Mouse (Mus musculus) heart, embryonic 16.5 days (tissue): ENCODE measurements at regions not wholly inside any gene's neighbourhood (a gene's known extent, or its start where the extent isn't known, plus 50 kb on each side); places are given as distances from the start of the nearest gene placed in this dataset.
"Not testable (repeated sequence)": the region's sequence is repeated elsewhere in the genome, so short reads cannot be mapped to it uniquely, and the experiment has no call there.

Source experiments
- ATAC-seq: fragments of 200-750 bp; cut with Nextera tagmentation; replicated peaks from 2 replicates; pipeline ENCODE4 v1.8.0; 2017; ENCODE audit warnings: moderate number of reproducible peaks; ENCODE audit not compliant: insufficient read depth, low FRiP score; ENCODE audit errors: extremely low read depth
- H3K27ac ChIP-seq: fragments of 300-500 bp; sonication (generic); 2 replicates; pipeline ENCODE4 v1.5.1; 2014; ENCODE audit warnings: mild to moderate bottlenecking, low read length, control low read depth, moderate library complexity
- H3K27me3 ChIP-seq: fragments of 300-500 bp; sonication (generic); 2 replicates; pipeline ENCODE4 v1.6.1; 2014; ENCODE audit warnings: low read length, mixed read lengths; ENCODE audit not compliant: control insufficient read depth, insufficient read depth
- H3K36me3 ChIP-seq: fragments of 300-500 bp; sonication (generic); 2 replicates; pipeline ENCODE4 v1.6.1; 2014; ENCODE audit not compliant: control insufficient read depth, insufficient read depth
- H3K4me1 ChIP-seq: fragments of 300-500 bp; sonication (generic); 2 replicates; pipeline ENCODE4 v1.6.1; 2014; ENCODE audit warnings: low read length, mixed read lengths; ENCODE audit not compliant: control insufficient read depth, insufficient read depth
- H3K4me2 ChIP-seq: fragments of 300-500 bp; sonication (generic); 2 replicates; pipeline ENCODE4 v1.6.1; 2014; ENCODE audit warnings: low read depth, mild to moderate bottlenecking, control low read depth, low read length
- H3K4me3 ChIP-seq: fragments of 300-500 bp; sonication (generic); 2 replicates; pipeline ENCODE4 v1.5.1; 2014; ENCODE audit warnings: mild to moderate bottlenecking, control low read depth, low read length
- H3K9ac ChIP-seq: fragments of 300-500 bp; sonication (generic); 2 replicates; pipeline ENCODE4 v1.6.1; 2014; ENCODE audit warnings: low read length, control low read depth
- H3K9me3 ChIP-seq: fragments of 300-500 bp; sonication (generic); replicated peaks from 2 replicates; pipeline ENCODE4 v1.6.1; 2016; ENCODE audit warnings: low read length; ENCODE audit not compliant: control insufficient read depth
- WGBS: fragments of 180-500 bp; shearing (Covaris S2); extraction: QIAGEN DNeasy Blood & Tissue Kit; methylation state at CpG from one replicate; pipeline ENCODE4 v1.1.7; 2014; 5-methylcytosine and 5-hydroxymethylcytosine counted together

DNA sequence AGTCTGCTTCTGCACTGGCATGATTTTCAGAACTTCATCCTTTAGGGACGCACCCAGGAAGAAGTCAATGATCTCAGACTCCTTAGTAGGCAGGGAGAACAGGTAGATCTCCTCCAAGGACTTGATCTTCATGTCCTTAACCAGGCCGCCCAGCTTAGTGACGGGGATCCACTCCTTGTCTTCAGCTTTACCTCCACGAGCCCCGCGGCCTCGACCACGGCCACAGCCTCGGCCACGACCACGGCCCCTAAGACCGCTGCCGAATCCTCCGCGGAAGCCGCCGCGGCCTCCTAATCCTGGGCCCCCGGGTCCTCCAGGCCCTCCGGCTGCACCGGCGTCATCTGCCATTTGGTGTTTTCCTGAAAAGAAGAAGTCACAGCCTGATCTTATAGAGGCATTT is 128.0 kb upstream of the Stt3b start:
- 92% methylated on average over 22 of the region's 22 CpGs for WGBS
- H3K4me3 ChIP-seq, ATAC-seq, H3K27me3 ChIP-seq, H3K4me2 ChIP-seq, H3K27ac ChIP-seq, H3K4me1 ChIP-seq, H3K36me3 ChIP-seq, H3K9ac ChIP-seq: not testable (repeated sequence)
- peaks cover 14% of the 10 kb centered on the region for H3K9me3 ChIP-seq

DNA sequence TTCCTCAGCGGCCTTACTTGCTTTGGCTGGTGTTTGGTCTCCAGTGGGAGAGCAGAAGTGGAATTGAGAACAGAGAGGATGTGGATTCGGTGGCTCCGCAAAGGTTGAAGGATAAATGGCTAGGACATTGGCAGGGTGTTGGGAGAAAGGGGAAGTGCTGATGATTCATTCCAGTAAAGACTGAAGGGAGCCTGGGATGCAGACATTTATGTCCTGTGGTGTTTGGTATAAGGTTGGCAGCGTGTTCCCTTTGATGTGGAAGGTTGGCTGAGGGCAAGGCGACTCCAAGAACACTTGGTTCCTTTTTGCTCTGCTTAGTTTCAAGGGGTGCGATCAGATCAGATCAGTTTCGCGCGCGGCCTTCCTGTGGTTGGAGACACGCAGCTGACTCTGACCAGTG is 136.5 kb upstream of the Stt3b start:
- Histone ChIP-seq H3K27ac (no peak overlapping the region), H3K27me3 (no peaks in the 10 kb centered on the region), H3K4me1 (no peaks in the 10 kb centered on the region), H3K4me2 (no peak overlapping the region), H3K9me3 (peaks cover 4% of the 10 kb centered on the region; the same call in 1 of the 2 replicates), H3K36me3 (no peaks in the 10 kb centered on the region), H3K4me3 (no peak overlapping the region), H3K9ac (no peak overlapping the region)
- ATAC-seq = no peak
- WGBS = 76% methylated on average over 11 of the region's 11 CpGs

DNA sequence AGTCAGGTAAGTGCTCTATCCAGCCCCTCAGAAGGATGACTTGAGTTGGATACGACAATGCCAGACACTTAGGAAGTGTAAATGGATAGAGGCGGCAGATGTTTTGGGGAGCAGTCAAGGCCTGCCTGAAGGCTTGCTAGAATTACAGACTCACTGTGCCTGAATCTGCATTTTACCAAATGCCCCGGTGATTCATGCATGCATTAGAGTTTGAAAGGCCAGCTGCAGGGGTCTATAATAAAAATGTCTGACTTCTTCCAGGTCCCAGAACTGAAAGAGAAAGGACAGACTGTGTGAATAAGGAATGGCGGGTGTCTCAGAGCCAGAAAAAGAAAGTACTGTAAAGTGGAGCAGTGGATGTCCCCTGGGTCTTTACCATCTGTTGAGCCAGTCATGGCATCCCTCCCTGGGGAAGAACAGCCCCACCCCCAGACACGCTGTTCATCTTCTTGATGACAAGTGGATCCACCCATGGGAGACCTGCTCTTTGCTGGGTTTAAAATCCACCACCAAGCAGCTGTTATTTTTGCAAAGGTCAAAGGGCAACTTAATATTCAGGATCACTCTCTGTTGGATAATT is 140.6 kb upstream of the Stt3b start:
- Histone ChIP-seq H3K4me3 (no peak overlapping the region), H3K4me2 (no peak overlapping the region), H3K27ac (no peak overlapping the region), H3K36me3 (no peaks in the 10 kb centered on the region), H3K27me3 (no peaks in the 10 kb centered on the region), H3K4me1 (no peaks in the 10 kb centered on the region), H3K9ac (no peak overlapping the region), H3K9me3 (peaks cover 4% of the 10 kb centered on the region; the same call in 1 of the 2 replicates)
- WGBS = 80% methylated on average over 5 of the region's 5 CpGs
- ATAC-seq = no peak

DNA sequence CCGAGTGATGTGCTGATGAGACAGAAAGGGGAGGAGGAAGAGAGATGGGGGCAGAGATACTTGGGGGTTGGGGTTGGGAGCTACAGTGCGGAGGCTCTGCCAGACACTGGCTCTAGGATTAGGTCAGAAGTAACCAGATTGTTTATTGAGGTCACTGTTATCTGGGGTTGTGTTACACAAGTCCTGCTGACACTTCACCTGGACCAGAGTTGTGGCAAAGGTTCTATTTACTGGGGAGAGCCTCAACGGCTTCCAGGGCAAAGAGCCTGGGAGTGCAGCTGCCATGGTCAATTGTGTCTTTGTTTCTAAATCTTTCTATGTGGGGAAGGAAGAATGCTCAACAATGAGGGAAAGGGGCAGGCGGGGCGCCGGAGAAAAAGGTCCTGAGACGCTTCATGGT is 144.6 kb upstream of the Stt3b start:
- H3K4me3 ChIP-seq = no peak overlapping the region
- H3K36me3 ChIP-seq = no peaks in the 10 kb centered on the region
- no peaks in the 10 kb centered on the region for H3K27me3 ChIP-seq
- ATAC-seq = no peak
- H3K9ac ChIP-seq = no peak overlapping the region
- no peak overlapping the region for H3K27ac ChIP-seq
- no peak overlapping the region for H3K4me2 ChIP-seq
- WGBS = 86% methylated on average over 7 of the region's 7 CpGs
- H3K4me1 ChIP-seq = no peaks in the 10 kb centered on the region
- H3K9me3 ChIP-seq = no peaks in the 10 kb centered on the region

DNA sequence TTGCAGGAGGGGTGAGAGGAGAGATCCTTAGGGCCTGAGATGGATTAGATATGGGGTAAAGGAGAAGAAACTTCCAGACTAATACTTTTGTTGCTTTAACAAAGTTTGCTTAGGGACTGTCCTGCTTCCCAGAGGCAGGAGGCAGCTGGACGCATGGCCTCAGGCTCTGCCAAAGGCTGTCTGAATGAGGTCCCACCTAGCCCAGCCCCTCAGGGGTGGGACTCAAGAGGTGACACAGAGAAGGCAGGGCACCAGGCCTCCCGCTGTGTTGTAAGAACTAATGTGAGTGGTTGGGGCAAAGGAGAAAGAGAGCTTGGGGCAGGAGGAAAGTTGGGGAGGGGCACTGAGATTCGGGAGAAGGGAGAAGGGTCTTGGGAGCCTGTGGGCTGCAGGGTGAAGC is 145.9 kb upstream of the Stt3b start:
- Histone ChIP-seq H3K9me3 (no peaks in the 10 kb centered on the region), H3K9ac (no peak overlapping the region), H3K4me2 (no peak overlapping the region), H3K4me3 (no peak overlapping the region), H3K27ac (no peak overlapping the region), H3K27me3 (no peaks in the 10 kb centered on the region), H3K4me1 (no peaks in the 10 kb centered on the region), H3K36me3 (no peaks in the 10 kb centered on the region)
- no peak for ATAC-seq
- WGBS = 51% methylated on average over 3 of the region's 3 CpGs

DNA sequence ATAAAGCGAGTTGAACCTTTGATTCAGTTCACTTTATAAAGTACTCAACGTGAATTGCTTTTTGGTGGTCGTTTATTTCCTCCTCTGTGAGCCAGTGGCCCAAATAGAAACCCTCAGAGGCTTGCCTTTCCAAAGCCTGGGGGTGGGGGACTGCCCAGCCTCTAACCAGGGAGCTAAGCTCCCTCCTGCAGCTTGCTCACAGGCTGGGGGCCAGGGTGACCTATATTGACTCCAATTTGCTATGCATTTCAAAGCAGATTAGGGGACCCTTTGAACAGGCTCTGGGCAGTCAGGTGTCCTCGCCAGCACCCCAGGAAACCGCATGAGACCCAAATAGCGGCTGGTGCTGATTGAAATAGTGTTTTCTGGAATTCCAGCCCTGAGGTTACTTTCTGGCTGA is 146.4 kb upstream of the Stt3b start:
- WGBS = 43% methylated on average over 6 of the region's 6 CpGs
- ATAC-seq = no peak
- no peak overlapping the region for H3K4me3 ChIP-seq

DNA sequence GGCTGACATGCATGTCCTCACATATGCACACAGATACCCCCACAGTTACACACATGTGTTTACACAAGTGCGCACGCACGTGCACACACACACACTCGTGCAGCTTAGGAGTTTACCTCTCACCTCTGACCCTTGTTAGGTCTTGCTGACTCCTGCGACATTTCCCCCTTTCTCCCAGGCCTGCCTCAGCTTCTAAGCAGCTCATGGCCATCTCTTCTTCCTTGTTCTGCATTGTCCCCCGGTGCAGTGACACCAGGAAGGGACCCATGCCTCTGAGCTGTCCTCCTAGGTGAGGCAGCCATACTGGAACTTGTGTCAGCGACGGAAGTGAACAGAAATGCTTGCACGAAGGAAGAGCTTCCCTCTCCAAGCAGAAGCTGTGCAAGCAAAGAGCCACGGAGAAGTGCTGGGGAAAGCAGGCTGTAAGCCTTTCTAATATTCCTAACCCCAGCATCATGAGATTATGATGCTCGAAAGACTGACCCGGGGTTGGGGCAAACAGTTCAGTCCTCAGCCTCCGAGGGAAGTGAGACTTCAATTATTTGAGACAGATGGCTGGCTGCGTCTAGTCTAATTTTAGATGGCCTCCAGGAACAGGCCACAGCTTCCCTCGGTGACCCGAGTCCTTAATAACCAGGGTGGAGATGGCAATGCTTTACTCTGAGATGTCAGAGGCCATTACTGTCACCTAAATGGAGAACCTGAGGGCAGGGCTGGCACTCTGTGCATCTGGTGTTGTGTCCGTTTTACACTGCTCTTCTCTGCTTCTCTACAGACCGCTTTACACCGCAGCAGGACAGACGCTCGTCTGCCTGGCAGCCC is 147.9 kb upstream of the Stt3b start:
- Histone ChIP-seq H3K4me1 (no peaks in the 10 kb centered on the region), H3K27me3 (no peaks in the 10 kb centered on the region), H3K36me3 (no peaks in the 10 kb centered on the region), H3K9me3 (no peaks in the 10 kb centered on the region), H3K4me3 (no peak overlapping the region), H3K27ac (no peak overlapping the region), H3K9ac (no peak overlapping the region), H3K4me2 (no peak overlapping the region)
- WGBS = 64% methylated on average over 21 of the region's 21 CpGs
- no peak for ATAC-seq

More for the DNA sequence above, 146.4 kb upstream of the Stt3b start:
- Histone ChIP-seq H3K36me3 (no peaks in the 10 kb centered on the region), H3K27me3 (no peaks in the 10 kb centered on the region), H3K4me2 (no peak overlapping the region), H3K27ac (no peak overlapping the region), H3K4me1 (no peaks in the 10 kb centered on the region), H3K9me3 (no peaks in the 10 kb centered on the region), H3K9ac (no peak overlapping the region)

DNA sequence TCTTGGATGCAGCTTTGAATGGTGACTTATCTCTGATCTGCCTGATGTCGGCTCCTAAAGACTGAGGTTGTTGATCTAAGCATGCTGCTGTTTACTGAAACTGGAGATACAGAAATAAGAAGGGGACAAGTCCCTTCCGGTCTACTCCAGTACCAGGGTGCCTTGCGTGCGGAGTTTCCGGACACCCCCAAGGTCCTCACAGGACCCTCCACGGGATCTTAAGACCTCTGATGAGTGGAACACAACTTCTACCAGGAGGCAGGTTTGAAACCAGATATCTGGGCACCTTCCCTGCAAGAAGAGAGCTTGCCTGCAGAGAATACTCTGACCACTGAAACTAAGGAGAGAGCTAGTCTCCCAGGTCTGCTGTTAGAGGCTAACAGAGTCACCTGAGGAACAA is 148.9 kb upstream of the Stt3b start:
- not testable (repeated sequence) for H3K9me3 ChIP-seq, H3K4me2 ChIP-seq, ATAC-seq, H3K4me1 ChIP-seq, H3K27ac ChIP-seq, H3K27me3 ChIP-seq, H3K36me3 ChIP-seq, H3K9ac ChIP-seq, H3K4me3 ChIP-seq
- 86% methylated on average over 6 of the region's 6 CpGs for WGBS

DNA sequence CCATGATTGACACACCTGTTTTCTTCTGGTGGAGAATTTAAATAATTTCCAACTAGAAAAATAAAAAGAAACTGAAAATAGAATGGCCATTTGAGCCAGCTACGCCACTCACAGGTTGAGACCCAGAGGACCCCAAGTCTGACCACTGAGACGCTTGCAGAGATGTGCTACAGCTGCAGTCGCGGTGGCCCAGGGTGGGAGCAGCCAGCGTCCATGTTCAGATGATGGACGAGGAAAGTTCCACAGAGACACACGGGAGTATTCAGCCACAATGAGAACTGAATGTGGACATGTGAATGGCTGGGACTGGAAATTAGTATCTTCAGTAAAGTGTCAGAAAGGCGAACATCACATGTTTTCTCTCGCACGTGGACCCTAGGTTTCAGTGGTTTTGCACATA is 155.1 kb upstream of the Stt3b start:
- 84% methylated on average over 10 of the region's 10 CpGs for WGBS
- H3K27ac ChIP-seq = no peak overlapping the region
- no peaks in the 10 kb centered on the region for H3K36me3 ChIP-seq
- H3K9ac ChIP-seq = no peak overlapping the region
- no peak overlapping the region for H3K4me3 ChIP-seq
- no peak for ATAC-seq
- H3K4me2 ChIP-seq = no peak overlapping the region
- H3K4me1 ChIP-seq = no peaks in the 10 kb centered on the region
- no peaks in the 10 kb centered on the region for H3K27me3 ChIP-seq
- H3K9me3 ChIP-seq = peaks cover 2% of the 10 kb centered on the region; the same call in 1 of the 2 replicates
